Mouse (Mus musculus): ENCODE measurements at regions not wholly inside any gene's neighbourhood (a gene's known extent, or its start where the extent isn't known, plus 50 kb on each side); places are given as distances from the start of the nearest gene placed in this dataset.

GRCm38 (mm10) chr10:21831002-21831696, 50.8 kb upstream of the Sgk1 start:
- TF ChIP-seq CTCF (IDR thresholded peaks at IDR 0.05; ENCODE audit: borderline replicate concordance, insufficient read depth, low read length) = no peak
- TF ChIP-seq POLR2A (IDR thresholded peaks at IDR 0.05; ENCODE audit: low read depth, low read length) = no peak

All from embryonic fibroblast, embryonic 13.5 days (primary cell).